Comparison of ENCODE assay signal across 20 mouse cellular contexts in the genomic region with DNA sequence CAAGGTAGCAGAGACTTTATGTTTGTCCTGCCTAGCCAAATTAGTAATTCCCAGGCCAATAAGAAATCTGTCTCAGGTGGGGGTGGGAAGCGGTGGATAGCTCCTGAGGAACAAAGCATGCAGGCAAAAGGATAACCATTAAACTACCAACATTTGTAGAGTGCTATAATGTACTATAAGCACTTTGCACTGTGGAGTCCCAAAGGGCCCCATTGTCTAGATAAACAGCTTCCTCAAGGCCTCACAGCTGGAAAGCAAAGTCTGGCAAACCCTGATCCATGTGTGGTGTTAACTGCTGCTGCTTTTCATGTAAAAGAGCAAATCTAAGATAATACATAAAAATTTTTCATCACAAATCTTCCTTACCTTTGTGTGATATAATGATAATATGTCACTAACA.
"Had no signal": no experiment of that assay in that cellular context is flagged by ENCODE, and none has a peak within 500 bp of the region (broad histone marks: within the 10 kb centered on the region; RNA-seq: fewer than 3 reads in every experiment).

No protein-coding gene starts in this region.

- H3K27me3 ChIP-seq: liver, embryonic 15.5 days; lung, embryonic 15.5 days; megakaryocyte, embryonic 14.5 days; midbrain, embryonic 13.5 days; midbrain, embryonic 15.5 days; neural tube, embryonic 13.5 days; neural tube, embryonic 15.5 days; stomach, embryonic 15.5 days had no signal

- H3K9ac ChIP-seq: liver, embryonic 15.5 days; liver, postnatal 0 days; lung, embryonic 15.5 days; midbrain, embryonic 13.5 days; midbrain, embryonic 15.5 days; neural tube, embryonic 13.5 days; neural tube, embryonic 15.5 days; stomach, embryonic 15.5 days had no signal

- H3K4me3 ChIP-seq: liver, embryonic 15.5 days; lung, embryonic 15.5 days; megakaryocyte, embryonic 14.5 days; midbrain, embryonic 13.5 days; midbrain, embryonic 15.5 days; neural tube, embryonic 13.5 days; neural tube, embryonic 15.5 days; stomach, embryonic 15.5 days had no signal

- ATAC-seq: liver, postnatal 0 days; lung, postnatal 0 days; midbrain, embryonic 13.5 days; midbrain, embryonic 15.5 days had no signal

- H3K4me1 ChIP-seq: liver, embryonic 15.5 days; lung, embryonic 15.5 days; midbrain, embryonic 13.5 days; midbrain, embryonic 15.5 days; neural tube, embryonic 13.5 days; neural tube, embryonic 15.5 days; stomach, embryonic 15.5 days had no signal

- H3K4me2 ChIP-seq: liver, embryonic 15.5 days; lung, embryonic 15.5 days; midbrain, embryonic 11.5 days; midbrain, embryonic 13.5 days; midbrain, embryonic 15.5 days; neural tube, embryonic 13.5 days; neural tube, embryonic 15.5 days; stomach, embryonic 15.5 days had no signal

- H3K9me3 ChIP-seq: liver, embryonic 15.5 days; lung, embryonic 15.5 days; megakaryocyte, embryonic 14.5 days; midbrain, embryonic 13.5 days; midbrain, embryonic 15.5 days; neural tube, embryonic 13.5 days; neural tube, embryonic 15.5 days; stomach, embryonic 15.5 days had no signal

- H3K27ac ChIP-seq: liver, embryonic 15.5 days; lung, embryonic 15.5 days; midbrain, embryonic 13.5 days; midbrain, embryonic 15.5 days; neural tube, embryonic 13.5 days; neural tube, embryonic 15.5 days; stomach, embryonic 15.5 days; stomach, postnatal 0 days had no signal

- DNase-seq: liver, postnatal 0 days; lung, adult 2 months; lung, postnatal 14 days; lung, postnatal 4 days; retina, postnatal 1 day; right cerebral cortex, postnatal 14 days; thymus, adult 2 months; thymus, postnatal 25 days; thymus, postnatal 4 days had no signal
